Mouse (Mus musculus) CD4-positive naive resting alpha-beta T cell, adult 57 days (primary cell): Measurements from ENCODE around the gene Myo1a. TPM values are rescaled to one million over a fixed set of nuclear protein-coding genes. Genes with fewer than 3 reads are reported as not detected.

Experiments used
- total RNA-seq: library from RNA; stranded (reverse); gene quantifications from one replicate; pipeline ENCODE4 v1.2.4, GENCODE M21; 2023

Gene Myo1a
- total RNA-seq: 0.33 TPM

DNA sequence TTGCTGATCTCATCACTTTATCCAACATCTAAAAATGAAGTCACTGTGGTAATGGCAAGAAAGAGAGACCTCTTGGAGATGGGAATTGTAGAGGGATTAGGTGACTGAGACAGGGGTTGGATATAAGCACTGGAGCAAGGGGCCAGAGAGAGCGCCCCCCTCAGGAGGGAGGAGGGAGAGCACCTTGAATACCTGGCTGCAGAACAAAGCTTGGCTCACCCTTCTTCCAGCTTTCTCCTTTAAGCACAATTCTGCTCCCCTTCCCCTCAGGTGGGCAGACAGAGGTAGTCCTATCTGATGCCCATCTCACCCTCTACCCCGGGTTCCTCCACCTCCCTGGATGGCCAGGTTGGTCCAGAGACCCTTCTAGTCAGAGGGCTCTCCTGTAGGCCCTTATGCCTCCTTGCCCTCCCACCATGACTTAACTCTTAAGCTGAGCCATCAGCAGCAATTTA lies at the start of gene Myo1a:
Myo1a (plus strand) TSS at position 405 of the 455 bp plus-strand sequence.

DNA sequence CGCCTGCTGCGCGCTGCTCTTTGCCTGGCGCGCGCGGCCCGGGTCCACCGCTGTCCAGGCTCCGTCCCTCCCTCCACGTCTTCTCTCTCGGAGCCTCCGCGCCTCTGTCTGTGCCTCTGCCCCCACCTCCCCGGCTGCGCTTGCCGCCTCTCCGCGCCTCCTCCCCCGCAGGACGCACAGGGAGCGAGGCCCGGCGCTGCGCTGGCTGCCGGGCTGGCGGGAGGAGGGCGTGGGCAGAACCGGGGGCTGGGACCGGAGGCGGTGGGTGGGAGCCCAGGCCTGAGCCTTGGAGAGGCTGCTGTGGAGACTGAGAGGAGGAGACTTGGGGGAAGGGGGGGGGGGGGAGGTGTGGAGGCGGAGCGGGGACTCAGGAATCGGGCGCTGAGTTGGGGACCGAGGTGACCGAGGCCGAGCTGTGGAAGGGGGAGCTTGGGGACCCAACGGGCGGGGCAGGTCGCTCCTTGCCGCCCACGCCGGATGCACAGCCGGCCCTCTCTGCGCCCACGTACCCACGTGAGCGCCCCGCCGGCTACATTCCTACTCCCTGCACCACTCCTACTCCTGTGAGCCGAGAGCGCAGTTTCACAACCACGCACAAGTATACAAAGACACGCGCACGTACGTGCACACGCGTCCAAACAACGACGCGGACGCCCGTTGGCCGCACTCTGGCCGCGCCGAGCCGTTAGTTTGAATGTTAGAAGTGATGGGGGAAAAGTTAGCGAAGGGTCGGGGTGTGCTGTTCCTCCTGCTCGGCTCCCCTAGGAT lies 38.3 kb upstream of the Myo1a start, which contains the start of gene Nemp1:
Nemp1 (plus strand) TSS at position 401 of the 768 bp plus-strand sequence.

DNA sequence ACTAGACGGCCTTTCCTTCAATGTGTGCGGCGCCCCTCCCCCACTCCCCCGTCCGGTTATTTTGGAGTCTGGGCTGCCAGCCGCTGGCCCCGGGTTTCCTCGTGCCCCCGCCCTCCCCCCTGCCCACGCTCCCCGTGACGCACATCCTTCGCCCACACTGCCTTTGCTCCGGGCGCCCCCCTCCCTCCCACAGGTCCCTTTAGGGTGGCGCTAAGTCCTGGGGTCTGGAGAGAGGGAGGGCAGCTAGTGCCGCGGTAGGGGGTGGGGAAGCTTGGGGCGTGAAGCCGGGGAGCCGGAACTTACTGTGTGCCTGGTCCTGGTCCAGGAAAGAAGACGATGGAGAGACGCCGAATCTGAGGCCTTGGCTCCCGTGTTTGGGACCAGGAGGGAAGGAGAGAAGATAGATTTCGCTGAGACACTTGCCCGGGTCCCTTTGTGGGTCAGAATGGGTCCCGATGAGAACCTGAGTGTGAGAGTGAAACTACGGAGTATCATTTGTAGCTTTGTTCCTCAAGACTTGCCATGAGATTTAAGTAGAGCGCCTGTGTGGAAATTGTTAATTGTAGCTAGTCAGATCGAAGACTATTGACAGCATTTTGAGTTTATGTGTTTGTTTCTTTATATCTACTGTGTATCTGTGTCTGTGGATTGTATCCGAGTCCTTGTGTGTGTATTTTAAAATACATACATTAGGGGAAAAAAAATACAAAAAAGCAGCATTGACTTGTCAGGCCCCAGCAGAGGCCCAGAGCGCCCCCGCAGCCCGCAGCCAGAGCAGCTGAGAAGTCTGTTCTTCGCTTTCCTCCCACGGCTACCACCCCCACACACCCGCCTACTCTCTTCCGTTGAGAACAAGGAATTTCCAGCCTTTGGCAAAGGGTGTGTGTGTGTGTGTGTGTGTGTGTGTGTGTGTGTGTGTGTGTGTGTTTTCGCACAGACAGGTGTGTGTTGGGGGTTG lies 36.6 kb upstream of the Myo1a start, which contains the start of gene Nab2:
Nab2 (minus strand) TSS at position 476 of the 958 bp plus-strand sequence.

DNA sequence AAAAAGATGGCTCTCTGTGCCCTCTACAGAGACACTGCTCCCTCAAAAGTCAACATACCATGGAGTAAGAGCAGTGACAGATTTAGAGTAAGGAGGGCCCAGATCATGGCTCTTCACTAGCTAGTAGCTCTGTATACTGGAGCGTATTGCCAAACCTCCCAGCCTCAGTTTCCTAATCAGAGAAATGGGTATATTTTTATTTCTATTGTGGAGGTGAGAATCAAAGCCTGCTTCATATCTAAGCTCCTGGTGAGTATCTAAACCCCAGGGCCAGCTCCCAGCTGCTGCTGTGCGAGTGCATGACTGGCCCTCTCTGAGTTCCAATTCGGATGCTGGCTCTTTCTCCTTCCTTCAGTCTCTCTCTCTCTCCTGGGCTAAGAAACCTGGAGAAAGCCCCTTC lies 19.2 kb downstream of the Myo1a start, which contains the start of gene Tac2:
Tac2 (plus strand) TSS at position 301 of the 400 bp plus-strand sequence.

DNA sequence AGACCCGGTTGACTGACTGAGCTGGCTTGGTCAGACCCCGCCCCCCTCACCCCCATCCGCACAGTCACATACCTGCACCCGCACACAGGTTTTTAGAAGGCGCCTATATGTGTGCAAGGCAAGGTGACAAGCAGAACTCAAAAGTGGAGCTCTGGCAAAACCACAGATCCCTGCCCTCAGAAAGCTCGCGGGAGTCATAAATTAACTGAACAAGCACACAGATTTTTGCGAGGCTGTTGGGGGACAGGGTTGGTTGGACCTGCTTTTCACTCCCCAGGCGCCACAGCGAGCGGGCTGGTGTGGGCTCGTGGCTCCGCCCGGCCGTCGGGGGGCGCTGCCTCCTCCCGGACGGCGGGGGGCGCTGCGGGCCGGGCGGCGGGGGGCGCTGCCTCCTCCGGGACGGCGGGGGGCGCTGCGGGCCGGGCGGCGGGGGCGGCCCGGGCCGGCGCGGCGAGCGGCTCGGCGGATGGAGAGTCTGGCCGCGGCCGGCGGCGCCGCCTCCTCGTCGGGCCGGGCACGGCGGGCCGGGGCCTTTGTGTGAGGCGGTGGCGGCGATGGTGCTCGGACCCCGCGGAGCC lies 34.2 kb downstream of the Myo1a start, which contains the start of gene Zbtb39:
Zbtb39 (plus strand) TSS at position 456 of the 578 bp plus-strand sequence.

DNA sequence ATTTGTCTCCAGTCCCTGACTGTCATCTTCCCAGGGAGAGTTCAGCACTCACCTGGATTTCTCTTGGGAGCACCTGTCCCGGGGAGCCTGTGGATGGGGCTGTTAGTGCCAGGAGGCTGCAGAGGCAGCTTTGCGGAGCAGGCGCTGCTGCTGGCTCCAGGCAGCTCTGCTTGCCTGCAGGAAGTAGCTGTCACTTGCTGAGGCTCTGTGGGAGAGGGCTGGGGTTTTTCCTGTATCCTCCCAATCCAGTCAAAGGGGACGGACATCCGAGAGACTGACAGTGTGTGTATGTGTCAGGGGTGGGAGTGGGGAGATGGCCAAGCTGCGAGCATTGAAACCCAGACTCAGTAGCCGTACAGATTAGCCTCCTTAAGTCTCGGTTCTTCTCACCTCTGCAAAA lies 46.6 kb downstream of the Myo1a start, which contains the start of gene Gpr182:
Gpr182 (minus strand) TSS at position 185 of the 400 bp plus-strand sequence.

DNA sequence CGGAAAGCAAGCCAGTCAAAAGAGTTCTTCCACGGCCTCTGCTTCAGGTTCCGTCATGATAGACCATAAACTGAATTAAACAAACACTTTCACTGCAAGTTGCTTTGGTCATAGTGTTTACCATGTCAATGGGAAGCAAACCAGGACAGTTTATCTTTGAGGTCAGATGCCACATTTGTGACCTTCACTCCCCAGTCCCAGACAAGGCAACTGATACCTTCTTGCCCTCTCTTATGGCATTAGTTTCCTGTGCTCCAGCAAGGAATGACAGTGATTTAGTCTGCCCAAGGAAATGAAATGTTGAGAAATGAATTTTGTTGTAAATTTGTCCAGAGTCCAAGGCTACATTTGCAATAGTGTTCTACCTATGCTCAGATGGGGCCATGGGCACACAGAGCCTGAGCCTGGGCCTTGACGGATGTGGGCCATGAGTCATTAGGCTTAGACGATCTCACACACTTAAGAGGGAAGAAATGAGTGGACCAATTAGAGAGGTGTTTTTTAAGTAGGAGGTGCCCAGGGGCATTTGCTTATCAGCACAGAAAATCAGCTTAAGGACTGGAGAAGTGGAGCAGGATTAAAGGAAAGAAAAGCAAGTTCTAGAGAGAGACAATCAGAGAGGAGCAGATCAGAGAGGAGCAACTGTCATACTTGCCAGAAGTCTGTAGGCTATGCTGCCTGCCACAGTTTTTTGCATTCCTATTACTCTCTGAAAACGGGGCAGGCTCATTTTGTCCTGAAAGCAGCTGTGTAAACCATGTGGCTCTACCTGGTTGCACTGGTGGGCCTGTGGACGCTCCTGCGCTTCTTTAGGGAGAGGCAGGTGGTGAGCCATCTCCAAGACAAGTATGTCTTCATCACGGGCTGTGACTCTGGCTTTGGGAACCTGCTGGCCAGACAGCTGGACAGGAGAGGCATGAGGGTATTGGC lies 54.5 kb downstream of the Myo1a start, which contains the start of the genes Rdh1 and Rdh16f1:
Rdh1 (plus strand) TSS at position 541 of the 930 bp plus-strand sequence.
Rdh16f1 (plus strand) TSS at position 607 of the 930 bp plus-strand sequence.

Other genes with a start within 250 kb of the Myo1a start
- 6.2 TPM for gene Stac3, start 203.5 kb upstream of the Myo1a start, total RNA-seq
- not detected for gene Ndufa4l2, start 190.2 kb upstream of the Myo1a start, total RNA-seq
- 70.1 TPM for gene Shmt2, start 182.7 kb upstream of the Myo1a start, total RNA-seq
- gene Nxph4, start 170.6 kb upstream of the Myo1a start, total RNA-seq: not detected
- 9.4 TPM for gene Lrp1, start 84.0 kb upstream of the Myo1a start, total RNA-seq
- 196 TPM for gene Stat6, start 62.2 kb upstream of the Myo1a start, total RNA-seq
- gene Nemp1, start 38.3 kb upstream of the Myo1a start, total RNA-seq: 7.1 TPM
- gene Nab2, start 36.6 kb upstream of the Myo1a start, total RNA-seq: 48.2 TPM
- gene Tac2, start 19.3 kb downstream of the Myo1a start, total RNA-seq: not detected
- gene Zbtb39, start 34.4 kb downstream of the Myo1a start, total RNA-seq: 10.6 TPM
- gene Gpr182, start 46.6 kb downstream of the Myo1a start, total RNA-seq: 0.41 TPM
- 0.18 TPM for gene Rdh1, start 54.6 kb downstream of the Myo1a start, total RNA-seq
- gene Rdh16f1, start 54.6 kb downstream of the Myo1a start, total RNA-seq: not detected
- 0.80 TPM for gene Rdh9, start 71.2 kb downstream of the Myo1a start, total RNA-seq
- gene Rdh16, start 96.0 kb downstream of the Myo1a start, total RNA-seq: not detected
- gene Rdh19, start 144.8 kb downstream of the Myo1a start, total RNA-seq: not detected
- not detected for gene Rdh16f2, start 161.3 kb downstream of the Myo1a start, total RNA-seq
- not detected for gene Rdh7, start 183.6 kb downstream of the Myo1a start, total RNA-seq
- gene Sdr9c7, start 193.3 kb downstream of the Myo1a start, total RNA-seq: not detected